Mouse (Mus musculus) liver, embryonic 11.5 days (tissue): ENCODE measurements around the gene Brinp3. TPM values are rescaled to one million over a fixed set of nuclear protein-coding genes. Genes with fewer than 3 reads are reported as not detected.
"Not testable (repeated sequence)": the region's sequence is repeated elsewhere in the genome, so short reads cannot be mapped to it uniquely, and the experiment has no call there.

Source experiments
- ATAC-seq: fragments of 200-750 bp; cut with Nextera tagmentation; replicated peaks from 2 replicates; pipeline ENCODE4 v1.8.0; 2017; ENCODE audit warnings: moderate number of reproducible peaks, mild to moderate bottlenecking, moderate TSS enrichment, moderate library complexity; ENCODE audit not compliant: low FRiP score
- DNase-seq: peaks from one replicate; pipeline ENCODE4 v3.0.0-alpha.2; 2017; ENCODE audit warnings: low spot score
- H3K27ac ChIP-seq: fragments of 300-500 bp; sonication (generic); 2 replicates; pipeline ENCODE4 v1.5.1; 2014; ENCODE audit warnings: mild to moderate bottlenecking, low read depth, low read length, control low read depth
- H3K27me3 ChIP-seq: fragments of 300-500 bp; sonication (generic); replicated peaks from 2 replicates; pipeline ENCODE4 v1.6.1; 2014; ENCODE audit warnings: low read length, mixed read lengths; ENCODE audit not compliant: control insufficient read depth, insufficient read depth
- H3K36me3 ChIP-seq: fragments of 300-500 bp; sonication (generic); 2 replicates; pipeline ENCODE4 v1.6.1; 2014; ENCODE audit warnings: mild to moderate bottlenecking, low read length, moderate library complexity, mixed read lengths; ENCODE audit not compliant: control insufficient read depth, insufficient read depth
- H3K4me1 ChIP-seq: fragments of 300-500 bp; sonication (generic); replicated peaks from 2 replicates; pipeline ENCODE4 v1.6.1; 2014; ENCODE audit warnings: low read length, mixed read lengths; ENCODE audit not compliant: control insufficient read depth, insufficient read depth
- H3K4me2 ChIP-seq: fragments of 300-500 bp; sonication (generic); 2 replicates; pipeline ENCODE4 v1.6.1; 2014; ENCODE audit warnings: mild to moderate bottlenecking, control low read depth, moderate library complexity
- H3K4me3 ChIP-seq: fragments of 300-500 bp; sonication (generic); 2 replicates; pipeline ENCODE4 v1.5.1; 2014; ENCODE audit warnings: low read depth, low read length, control low read depth
- H3K9ac ChIP-seq: fragments of 300-500 bp; sonication (generic); 2 replicates; pipeline ENCODE4 v1.6.1; 2014; ENCODE audit warnings: low read depth, low read length, control low read depth
- H3K9me3 ChIP-seq: fragments of 300-500 bp; sonication (generic); 2 replicates; pipeline ENCODE4 v1.6.1; 2016; ENCODE audit warnings: low read length, inconsistent platforms, mixed read lengths; ENCODE audit not compliant: control insufficient read depth
- WGBS: fragments of 180-500 bp; shearing (Covaris S2); extraction: QIAGEN DNeasy Blood & Tissue Kit; methylation state at CpG from one replicate; pipeline ENCODE4 v1.1.7; 2014; 5-methylcytosine and 5-hydroxymethylcytosine counted together
- polyA plus RNA-seq: library from polyadenylated mRNA; unstranded; fragments of >200 nt; fragmentation: Nextera tagmentation; extraction: Ambion mirVana; gene quantifications from 2 replicates; pipeline ENCODE4 v1.2.1, GENCODE M21; 2014

Brinp3 gene
- polyA plus RNA-seq, 1 experiment from 2014 or later: 0.29 TPM

GRCm38 (mm10) chr1:146724784-146725513, 230.4 kb downstream of the Brinp3 start:
- H3K36me3 ChIP-seq, H3K27me3 ChIP-seq, H3K9ac ChIP-seq, H3K9me3 ChIP-seq, H3K4me1 ChIP-seq, DNase-seq, H3K27ac ChIP-seq: not testable (repeated sequence)
- ATAC-seq: peak; percentile 82
- H3K4me3 ChIP-seq: 0 out of 2 replicates have a peak overlapping the region, but pooled peaks have one; percentile 24
- WGBS: 6% methylated on average over 25 of the region's 35 CpGs
- peak overlapping the region; percentile 55 for H3K4me2 ChIP-seq

- Histone ChIP-seq H3K4me3 (no peak overlapping the region), H3K36me3 (no peaks in the 10 kb centered on the region), H3K9ac (no peak overlapping the region), H3K4me2 (no peak overlapping the region), H3K27ac (no peak overlapping the region), H3K4me1 (no peaks in the 10 kb centered on the region), H3K9me3 (no peaks in the 10 kb centered on the region), H3K27me3 (no peaks in the 10 kb centered on the region)
- ATAC-seq (no peak), DNase-seq (no peak)
Observed at GRCm38 (mm10) chr1:146751066-146751465, 256.5 kb downstream of the Brinp3 start.

GRCm38 (mm10) chr1:146783259-146783658, 288.7 kb downstream of the Brinp3 start:
- ATAC-seq (no peak), DNase-seq (no peak)
- Histone ChIP-seq H3K36me3 (no peaks in the 10 kb centered on the region), H3K9me3 (no peaks in the 10 kb centered on the region), H3K4me3 (no peak overlapping the region), H3K27ac (no peak overlapping the region), H3K4me1 (no peaks in the 10 kb centered on the region), H3K9ac (no peak overlapping the region), H3K4me2 (no peak overlapping the region), H3K27me3 (no peaks in the 10 kb centered on the region)
- WGBS: 70% methylated on average over 4 of the region's 4 CpGs

GRCm38 (mm10) chr1:146787236-146787635, 292.7 kb downstream of the Brinp3 start:
- H3K36me3 ChIP-seq: no peaks in the 10 kb centered on the region
- H3K4me2 ChIP-seq: no peak overlapping the region
- H3K27me3 ChIP-seq: no peaks in the 10 kb centered on the region
- no peaks in the 10 kb centered on the region for H3K4me1 ChIP-seq
- 60% methylated on average over 2 of the region's 2 CpGs for WGBS
- no peak overlapping the region for H3K9ac ChIP-seq
- H3K27ac ChIP-seq: no peak overlapping the region
- DNase-seq: no peak
- ATAC-seq: no peak
- no peak overlapping the region for H3K4me3 ChIP-seq
- no peaks in the 10 kb centered on the region for H3K9me3 ChIP-seq

- no peaks in the 10 kb centered on the region for H3K27me3 ChIP-seq
- DNase-seq: no peak
- H3K9ac ChIP-seq: no peak overlapping the region
- no peak overlapping the region for H3K4me2 ChIP-seq
- H3K4me3 ChIP-seq: no peak overlapping the region
- H3K36me3 ChIP-seq: no peaks in the 10 kb centered on the region
- no peaks in the 10 kb centered on the region for H3K9me3 ChIP-seq
- ATAC-seq: no peak
- no peaks in the 10 kb centered on the region for H3K4me1 ChIP-seq
- H3K27ac ChIP-seq: no peak overlapping the region
Observed at GRCm38 (mm10) chr1:146792826-146793225, 298.3 kb downstream of the Brinp3 start.

GRCm38 (mm10) chr1:146799986-146800553, 305.5 kb downstream of the Brinp3 start:
- Histone ChIP-seq H3K4me3 (no peak overlapping the region), H3K27ac (no peak overlapping the region), H3K4me2 (no peak overlapping the region), H3K9ac (no peak overlapping the region), H3K27me3 (no peaks in the 10 kb centered on the region), H3K4me1 (no peaks in the 10 kb centered on the region), H3K36me3 (no peaks in the 10 kb centered on the region), H3K9me3 (no peaks in the 10 kb centered on the region)
- 78% methylated on average over 6 of the region's 6 CpGs for WGBS
- DNase-seq (no peak), ATAC-seq (no peak)

- Histone ChIP-seq H3K27ac (no peak overlapping the region), H3K9ac (no peak overlapping the region)
- no peak for DNase-seq
Observed at GRCm38 (mm10) chr1:146801821-146802220, 307.3 kb downstream of the Brinp3 start.

GRCm38 (mm10) chr1:146807765-146808164, 313.2 kb downstream of the Brinp3 start:
- no peak overlapping the region for H3K4me3 ChIP-seq
- H3K9me3 ChIP-seq: no peaks in the 10 kb centered on the region
- no peaks in the 10 kb centered on the region for H3K27me3 ChIP-seq
- H3K27ac ChIP-seq: no peak overlapping the region
- H3K4me1 ChIP-seq: no peaks in the 10 kb centered on the region
- no peak overlapping the region for H3K9ac ChIP-seq
- DNase-seq (no peak), ATAC-seq (no peak)
- H3K4me2 ChIP-seq: no peak overlapping the region
- 73% methylated on average over 4 of the region's 4 CpGs for WGBS
- H3K36me3 ChIP-seq: no peaks in the 10 kb centered on the region

More at GRCm38 (mm10) chr1:146801821-146802220, 307.3 kb downstream of the Brinp3 start:
- no peaks in the 10 kb centered on the region for H3K9me3 ChIP-seq
- no peaks in the 10 kb centered on the region for H3K36me3 ChIP-seq
- 85% methylated on average over 3 of the region's 3 CpGs for WGBS
- H3K4me3 ChIP-seq: no peak overlapping the region
- no peaks in the 10 kb centered on the region for H3K4me1 ChIP-seq
- ATAC-seq: no peak
- no peak overlapping the region for H3K4me2 ChIP-seq
- H3K27me3 ChIP-seq: no peaks in the 10 kb centered on the region

- Histone ChIP-seq H3K4me3 (no peak overlapping the region), H3K9me3 (no peaks in the 10 kb centered on the region), H3K27ac (no peak overlapping the region), H3K36me3 (no peaks in the 10 kb centered on the region), H3K4me2 (no peak overlapping the region), H3K4me1 (no peaks in the 10 kb centered on the region), H3K9ac (no peak overlapping the region), H3K27me3 (no peaks in the 10 kb centered on the region)
- 36% methylated on average over 1 of the region's 1 CpGs for WGBS
- DNase-seq: no peak
- no peak for ATAC-seq
Observed at GRCm38 (mm10) chr1:146833888-146834287, 339.3 kb downstream of the Brinp3 start.
